Mouse (Mus musculus): Measurements from ENCODE around the gene Fam53b.

DNA sequence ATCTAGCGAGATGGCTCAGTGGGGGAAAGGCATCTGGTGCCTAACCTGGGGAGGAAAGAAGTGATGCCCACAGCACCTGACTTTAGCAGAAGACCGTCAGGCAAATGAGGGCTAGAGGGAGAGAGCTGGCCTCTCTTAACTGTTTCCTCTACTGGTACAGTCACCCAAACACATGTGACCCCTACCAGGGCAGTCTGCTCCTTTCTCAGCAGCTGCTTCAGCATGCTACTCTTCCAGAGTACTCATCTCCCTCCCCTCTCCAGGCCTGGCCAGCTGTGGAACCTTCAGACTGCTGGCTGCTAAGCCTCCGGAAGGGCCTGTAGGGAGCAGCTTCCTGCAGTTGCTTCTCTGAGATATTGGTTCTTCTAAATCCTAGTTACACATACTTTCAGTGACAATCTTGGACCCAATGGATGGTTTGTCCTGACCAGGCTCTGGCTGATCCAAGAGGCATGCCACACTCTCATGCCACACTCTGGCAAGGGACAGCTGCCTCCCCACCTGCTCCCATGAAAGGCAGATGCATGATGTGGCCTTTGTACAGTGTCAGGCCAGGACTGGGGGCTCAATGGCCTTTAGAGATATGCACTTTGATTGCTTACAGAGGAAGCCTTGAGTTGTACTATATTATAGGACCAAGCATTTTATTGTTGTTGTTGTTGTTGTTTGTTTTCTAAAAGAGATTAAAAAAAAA, 65.5 kb downstream of the Fam53b start:
- TF ChIP-seq POLR2A (IDR thresholded peaks at IDR 0.05; ENCODE audit: low read depth, low read length) (no peak), CTCF (IDR thresholded peaks at IDR 0.05; ENCODE audit: extremely low read depth, insufficient read depth, insufficient read length, insufficient replicate concordance) (no peak)
